8 mouse cellular contexts compared by ENCODE assay signal in the genomic region with DNA sequence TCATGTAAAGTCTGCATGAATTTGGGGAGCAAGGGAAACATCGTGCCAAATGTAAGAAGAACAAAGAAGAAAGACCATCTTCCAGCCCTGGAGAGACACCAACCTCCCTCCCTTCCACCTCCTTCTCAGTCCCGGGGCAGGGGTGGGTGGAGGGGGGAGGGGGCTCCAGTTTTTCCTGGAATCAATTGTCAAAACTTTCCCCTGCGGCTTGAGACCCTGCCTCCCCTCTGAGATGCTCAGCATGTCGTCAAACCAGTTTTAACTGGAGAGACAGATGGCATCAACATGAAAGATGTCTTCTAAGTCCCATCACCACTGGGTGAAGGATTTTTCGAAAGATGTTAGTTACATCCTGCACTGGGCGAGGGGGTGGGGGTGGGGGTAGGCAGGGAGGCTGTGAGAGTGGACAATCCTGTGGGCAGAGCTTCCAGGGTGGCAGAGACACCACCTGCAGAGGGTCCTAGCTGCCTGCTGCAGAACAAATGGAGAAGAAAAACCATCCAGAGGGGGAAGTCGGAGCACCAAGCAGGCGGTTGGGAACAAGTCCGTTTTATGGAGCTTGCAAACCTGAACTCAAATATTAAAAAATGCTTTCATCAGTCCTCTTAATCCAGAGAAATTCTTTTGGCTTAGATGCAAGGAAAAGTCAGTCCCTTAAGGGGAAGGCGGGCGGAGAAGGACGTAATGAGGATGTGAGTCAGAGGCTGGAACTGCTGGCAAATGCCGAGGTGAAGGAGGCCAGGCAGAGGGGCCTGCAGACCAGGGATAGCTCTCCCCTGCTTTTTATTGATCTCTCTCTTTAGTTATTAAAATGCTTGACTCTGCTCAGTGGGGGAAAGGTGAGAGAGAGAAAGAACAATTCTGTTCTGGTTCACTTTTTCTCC.
DNase-seq lines count a peak whose midpoint lies in the region; ATAC-seq lines count a peak whose summit lies in the region.

No protein-coding gene starts in this region.

- H3K27me3 ChIP-seq in intestine, embryonic 15.5 days (replicated peaks) = no peaks in the 10 kb centered on the region

- no peak overlapping the region for H3K4me3 ChIP-seq in intestine, embryonic 15.5 days (replicated peaks)

- peak; percentile 72 for DNase-seq in urinary bladder, postnatal 14 days (ENCODE audit: low spot score)
- no peak for DNase-seq in urinary bladder, postnatal 10 days (ENCODE audit: low spot score)
- peak; percentile 78 for DNase-seq in gastrocnemius, adult 18-20 months (ENCODE audit: low spot score)
- peak; percentile 68 for DNase-seq in skeletal muscle tissue, adult 2 months (ENCODE audit: low read depth, low spot score)
- DNase-seq in right cerebral cortex, postnatal 4 days = no peak
- DNase-seq in right cerebral cortex, postnatal 10 days (ENCODE audit: low spot score in 2 of 2) = no peak
- DNase-seq in left cerebral cortex, adult 11 months (ENCODE audit: low spot score) = no peak

- peak overlapping the region; percentile 65; the same call in 1 of the 2 replicates for H3K27ac ChIP-seq in intestine, embryonic 15.5 days

- H3K9ac ChIP-seq in intestine, embryonic 15.5 days = no peak overlapping the region

- peaks cover 3% of the 10 kb centered on the region; the same call in 1 of the 2 replicates for H3K4me1 ChIP-seq in intestine, embryonic 15.5 days (replicated peaks)

- H3K9me3 ChIP-seq in intestine, embryonic 15.5 days = no peaks in the 10 kb centered on the region

- no peak overlapping the region for H3K4me2 ChIP-seq in intestine, embryonic 15.5 days (replicated peaks)

- no peaks in the 10 kb centered on the region for H3K36me3 ChIP-seq in intestine, embryonic 15.5 days

- peak; percentile 76 for ATAC-seq in intestine, embryonic 15.5 days

- 24% methylated on average over 13 of the region's 13 CpGs for WGBS in intestine, embryonic 15.5 days

Comparison
In these comparisons a context has a peak if more than half of its experiments do, and no peak if none do; other contexts are left out.
1. DNase-seq: peak in urinary bladder, postnatal 14 days (single experiment), gastrocnemius, adult 18-20 months (single experiment) and skeletal muscle tissue, adult 2 months (single experiment); none in urinary bladder, postnatal 10 days (single experiment), right cerebral cortex, postnatal 4 days (single experiment), right cerebral cortex, postnatal 10 days (0 of 2) and left cerebral cortex, adult 11 months (single experiment).